Mouse (Mus musculus) thymus, adult 18-20 months (tissue): ENCODE data around the gene Fthl17e.
"Not testable (repeated sequence)": the region's sequence is repeated elsewhere in the genome, so short reads cannot be mapped to it uniquely, and the experiment has no call there.

ENCODE experiments used
- DNase-seq, 2 experiments: peaks; one replicate each; pipeline ENCODE4 v3.0.0; 2022; ENCODE audit warnings: mixed read lengths in 2 of 2

Fthl17e gene

GRCm38 (mm10) chrX:9033193-9033592, at the start of gene Fthl17e:
Fthl17e (plus strand) TSS chrX:9033493.
- DNase-seq, result not testable (repeated sequence)

DNA sequence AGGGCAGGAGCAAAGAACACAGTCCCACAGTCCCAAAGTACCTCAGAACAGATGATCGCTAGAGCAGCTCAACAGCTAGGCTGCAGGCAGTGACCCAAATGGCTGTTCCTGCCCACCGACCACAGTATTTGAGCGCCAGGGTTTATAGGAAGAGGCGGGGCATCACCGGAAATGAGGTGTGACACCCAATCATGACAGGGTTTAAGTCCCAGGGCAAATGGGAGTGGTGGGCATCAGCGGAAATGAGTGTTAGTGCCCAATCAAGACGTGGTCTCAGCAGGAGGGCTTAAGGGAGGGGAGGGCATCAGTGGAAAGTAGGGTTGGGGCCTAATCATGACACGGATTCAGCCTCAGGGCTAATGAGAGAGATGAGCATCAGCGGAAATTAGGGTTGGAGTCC, 46.6 kb upstream of the Fthl17e start, which contains the start of gene Fthl17d:
Gene Fthl17d (minus strand): TSS at position 101 of the 400 bp plus-strand sequence.
- not testable (repeated sequence) for DNase-seq

DNA sequence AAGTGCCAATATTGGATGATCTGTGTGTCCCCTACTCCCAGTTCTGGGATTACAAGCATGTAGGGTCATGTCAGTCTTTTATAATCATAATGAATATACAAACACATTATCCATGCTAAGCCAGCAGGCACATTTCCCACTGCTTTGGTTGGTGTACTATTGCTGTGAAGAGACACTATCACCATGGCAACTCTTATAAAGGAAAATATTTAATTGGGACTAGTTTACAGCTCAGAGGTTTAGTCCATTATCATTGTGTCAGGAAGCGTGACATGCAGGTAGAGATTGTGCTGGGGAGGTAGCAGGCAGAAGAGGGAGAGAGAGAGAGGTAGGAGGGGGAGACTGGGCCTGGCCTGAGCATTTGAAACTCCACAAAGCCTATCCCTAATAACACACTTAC, 17.2 kb upstream of the Fthl17e start:
- DNase-seq, result no peak

DNA sequence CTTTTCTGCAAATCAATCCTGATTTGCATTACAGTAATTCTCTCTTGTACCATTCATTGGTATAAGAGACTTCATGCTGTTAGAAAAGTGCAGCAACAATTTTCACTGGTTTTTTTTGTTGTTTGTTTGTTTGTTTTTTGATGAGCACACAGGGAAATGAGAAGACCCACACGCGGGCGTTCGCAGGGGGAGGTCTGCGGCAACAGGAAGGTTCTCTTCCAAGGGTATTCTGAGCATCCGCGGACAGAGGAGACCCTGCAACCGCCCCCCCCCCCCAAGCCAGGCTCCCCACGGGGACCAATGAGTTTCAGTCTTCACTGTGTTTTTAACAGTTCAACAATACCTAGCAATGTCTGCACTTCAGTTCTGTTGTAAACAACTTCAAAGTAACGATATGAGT, 13.8 kb upstream of the Fthl17e start:
- DNase-seq, result no peak

GRCm38 (mm10) chrX:9041611-9042010, 8.3 kb downstream of the Fthl17e start:
- DNase-seq, result peak in 1 of 2 experiments; percentile 3

- DNase-seq, result peak; percentile 20 to 41
Observed at GRCm38 (mm10) chrX:9060952-9061351, 27.7 kb downstream of the Fthl17e start.

DNA sequence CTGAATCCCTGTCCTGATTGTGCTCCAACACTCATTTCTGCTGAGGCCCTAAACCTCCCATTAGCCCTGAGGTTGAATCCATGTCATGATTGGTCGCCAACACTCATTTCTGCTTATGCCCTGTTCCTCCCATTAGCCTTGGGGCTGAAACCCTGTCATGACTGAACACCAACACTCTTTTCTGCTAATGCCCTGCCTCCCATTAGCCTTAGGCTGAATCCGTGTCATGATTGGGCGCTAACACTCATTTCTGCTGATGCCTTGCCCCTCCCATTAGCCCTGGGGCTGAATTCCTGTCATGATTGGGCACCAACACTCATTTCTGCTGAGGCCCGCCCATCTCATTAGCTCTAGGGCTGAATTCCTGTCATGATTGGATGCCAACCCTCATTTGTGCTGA, 28.8 kb downstream of the Fthl17e start:
- no peak for DNase-seq

DNA sequence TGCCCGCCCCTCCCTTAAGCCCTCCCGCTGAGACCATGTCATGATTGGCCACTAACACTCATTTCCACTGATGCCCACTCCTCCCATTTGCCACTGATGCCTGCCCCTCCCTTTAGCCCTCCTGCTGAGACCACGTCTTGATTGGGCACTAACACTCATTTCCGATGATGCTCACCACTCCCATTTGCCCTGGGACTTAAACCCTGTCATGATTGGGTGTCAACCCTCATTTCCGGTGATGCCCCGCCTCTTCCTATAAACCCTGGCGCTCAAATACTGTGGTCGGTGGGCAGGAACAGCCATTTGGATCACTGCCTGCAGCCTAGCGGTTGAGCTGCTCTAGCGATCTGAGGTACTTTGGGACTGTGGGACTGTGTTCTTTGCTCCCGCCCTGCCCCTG, 29.4 kb downstream of the Fthl17e start, which contains the start of gene Fthl17f:
Gene Fthl17f (plus strand): TSS at position 301 of the 400 bp plus-strand sequence.
- DNase-seq, result not testable (repeated sequence)

DNA sequence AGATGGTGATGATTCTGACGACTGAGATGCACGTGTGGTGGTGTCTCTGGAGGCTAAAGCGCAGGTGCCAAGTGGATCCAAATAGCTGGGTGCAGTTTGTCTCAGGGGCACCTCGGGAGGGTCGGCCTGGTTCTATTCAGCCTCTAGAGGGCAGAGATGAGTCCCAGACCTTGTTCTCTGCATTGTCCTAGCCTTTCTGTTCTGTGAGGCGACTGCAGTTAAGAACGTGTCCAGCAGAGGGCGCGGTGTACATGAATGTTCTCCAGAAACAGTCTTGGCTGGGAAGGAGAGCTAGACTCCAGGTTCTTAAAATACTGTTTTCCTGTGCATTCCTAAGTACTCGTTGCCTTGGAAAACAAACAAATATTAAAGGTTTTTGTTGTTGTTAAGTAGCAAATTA, 44.4 kb downstream of the Fthl17e start:
- peak in 1 of 2 experiments; percentile 35 for DNase-seq
